Mouse (Mus musculus): ENCODE data around the gene Best1. TPM values are rescaled to one million over a fixed set of nuclear protein-coding genes. Genes with fewer than 3 reads are reported as not detected.
A peak's percentile ranks its signal among the peaks of the same experiment; 100 is the strongest.
"Not testable (repeated sequence)": the region's sequence is repeated elsewhere in the genome, so short reads cannot be mapped to it uniquely, and the experiment has no call there.

The Best1 gene
- polyA plus RNA-seq, 1 experiment from 2014 or later: 0.36 TPM

GRCm38 (mm10) chr19:9982151-9982851, 19.1 kb downstream of the Best1 start:
- peak overlapping the region; percentile 97 for H3K4me3 ChIP-seq (ENCODE audit: low read depth, low read length)
- H3K9me3 ChIP-seq (ENCODE audit: control insufficient read depth, low read length): no peaks in the 10 kb centered on the region
- peak overlapping the region; percentile 93 for H3K9ac ChIP-seq (ENCODE audit: low read length)
- H3K36me3 ChIP-seq (ENCODE audit: control insufficient read depth, insufficient read depth, low read length): peaks cover 8% of the 10 kb centered on the region; the same call in 1 of the 2 replicates
- H3K4me1 ChIP-seq (replicated peaks; ENCODE audit: control insufficient read depth, insufficient read depth): peaks cover 8% of the 10 kb centered on the region; the same call in 1 of the 2 replicates
- peak overlapping the region; percentile 83 for H3K4me2 ChIP-seq (replicated peaks; ENCODE audit: low read depth)
- H3K27ac ChIP-seq (replicated peaks): peak overlapping the region; percentile 99
- H3K27me3 ChIP-seq (ENCODE audit: control insufficient read depth, insufficient read depth, low read length): no peaks in the 10 kb centered on the region
- peak; percentile 96 for ATAC-seq (ENCODE audit: low FRiP score, low TSS enrichment)
- TF ChIP-seq EP300 (optimal IDR thresholded peaks at IDR 0.05) (no peak), CTCF (IDR thresholded peaks at IDR 0.05; ENCODE audit: low read depth) (peak; percentile 13; the same call in 1 of the 2 replicates)
- under 1% methylated on average over 47 of the region's 59 CpGs for WGBS
- peak; percentile 99 for DNase-seq (ENCODE audit: low spot score)

DNA sequence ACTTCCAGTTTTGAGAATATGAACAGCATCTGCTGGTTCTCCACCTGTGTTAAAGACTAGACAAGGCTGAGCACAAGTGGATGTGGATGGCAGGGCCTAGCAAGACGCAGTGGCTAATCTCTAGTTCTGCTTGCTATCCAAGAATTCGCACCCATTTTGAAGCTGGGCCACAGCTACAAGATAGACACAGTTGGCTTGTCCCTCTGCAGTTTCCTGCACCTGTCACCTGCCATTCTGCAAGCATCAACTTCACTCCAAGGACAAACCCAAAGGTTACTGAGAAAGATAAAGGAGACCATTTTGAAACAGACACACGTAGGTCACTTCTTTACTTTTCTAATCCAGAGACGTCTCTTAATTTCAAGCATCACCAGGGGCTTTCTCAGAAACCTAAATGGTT, 19.8 kb downstream of the Best1 start:
- H3K27me3 ChIP-seq (ENCODE audit: control insufficient read depth, insufficient read depth, low read length): no peaks in the 10 kb centered on the region
- TF ChIP-seq EP300 (optimal IDR thresholded peaks at IDR 0.05): no peak
- no peak for TF ChIP-seq CTCF (IDR thresholded peaks at IDR 0.05; ENCODE audit: low read depth)
- H3K27ac ChIP-seq (replicated peaks): peak overlapping the region; percentile 99
- ATAC-seq (ENCODE audit: low FRiP score, low TSS enrichment) (no peak), DNase-seq (ENCODE audit: low spot score) (no peak)
- peak overlapping the region; percentile 52 for H3K4me2 ChIP-seq (replicated peaks; ENCODE audit: low read depth)
- WGBS: 65% methylated on average over 4 of the region's 4 CpGs
- peak overlapping the region; percentile 97 for H3K4me3 ChIP-seq (ENCODE audit: low read depth, low read length)
- H3K9ac ChIP-seq (ENCODE audit: low read length): peak overlapping the region; percentile 71
- no peaks in the 10 kb centered on the region for H3K9me3 ChIP-seq (ENCODE audit: control insufficient read depth, low read length)
- peaks cover 8% of the 10 kb centered on the region; the same call in 1 of the 2 replicates for H3K4me1 ChIP-seq (replicated peaks; ENCODE audit: control insufficient read depth, insufficient read depth)
- H3K36me3 ChIP-seq (ENCODE audit: control insufficient read depth, insufficient read depth, low read length): peaks cover 8% of the 10 kb centered on the region; the same call in 1 of the 2 replicates

GRCm38 (mm10) chr19:9980258-9980657, 21.2 kb downstream of the Best1 start, which contains the start of gene Fth1:
Gene Fth1 (plus strand): TSS chr19:9980598.
- TF ChIP-seq CTCF (IDR thresholded peaks at IDR 0.05; ENCODE audit: low read depth) (no peak), EP300 (optimal IDR thresholded peaks at IDR 0.05) (no peak)
- H3K27ac ChIP-seq (replicated peaks): no peak within 1 kb of the TSS
- H3K9ac ChIP-seq (ENCODE audit: low read length): no peak within 1 kb of the TSS
- H3K4me3 ChIP-seq (ENCODE audit: low read depth, low read length): no peak within 1 kb of the TSS
- H3K9me3 ChIP-seq (ENCODE audit: control insufficient read depth, low read length): no peaks in the 10 kb centered on the region
- DNase-seq (ENCODE audit: low spot score) (no peak), ATAC-seq (ENCODE audit: low FRiP score, low TSS enrichment) (no peak)
- H3K27me3 ChIP-seq (ENCODE audit: control insufficient read depth, insufficient read depth, low read length): no peaks in the 10 kb centered on the region
- no peak within 1 kb of the TSS for H3K4me2 ChIP-seq (replicated peaks; ENCODE audit: low read depth)
- H3K4me1 ChIP-seq (replicated peaks; ENCODE audit: control insufficient read depth, insufficient read depth): peaks cover 8% of the 10 kb centered on the region; the same call in 1 of the 2 replicates
- 91% methylated on average over 4 of the region's 4 CpGs for WGBS
- H3K36me3 ChIP-seq (ENCODE audit: control insufficient read depth, insufficient read depth, low read length): peaks cover 6% of the 10 kb centered on the region; the same call in 1 of the 2 replicates

GRCm38 (mm10) chr19:9979156-9979555, 22.3 kb downstream of the Best1 start:
- no peak for DNase-seq (ENCODE audit: low spot score)
- Histone ChIP-seq H3K27me3 (ENCODE audit: control insufficient read depth, insufficient read depth, low read length) (no peaks in the 10 kb centered on the region), H3K36me3 (ENCODE audit: control insufficient read depth, insufficient read depth, low read length) (no peaks in the 10 kb centered on the region), H3K4me3 (ENCODE audit: low read depth, low read length) (no peak overlapping the region), H3K27ac (replicated peaks) (peak overlapping the region; percentile 71), H3K4me1 (replicated peaks; ENCODE audit: control insufficient read depth, insufficient read depth) (peaks cover 8% of the 10 kb centered on the region; the same call in 1 of the 2 replicates), H3K9ac (ENCODE audit: low read length) (no peak overlapping the region), H3K4me2 (replicated peaks; ENCODE audit: low read depth) (no peak overlapping the region), H3K9me3 (ENCODE audit: control insufficient read depth, low read length) (no peaks in the 10 kb centered on the region)
- no peak for ATAC-seq (ENCODE audit: low FRiP score, low TSS enrichment)
- WGBS: 81% methylated on average over 2 of the region's 2 CpGs
- TF ChIP-seq CTCF (IDR thresholded peaks at IDR 0.05; ENCODE audit: low read depth) (no peak), EP300 (optimal IDR thresholded peaks at IDR 0.05) (no peak)

DNA sequence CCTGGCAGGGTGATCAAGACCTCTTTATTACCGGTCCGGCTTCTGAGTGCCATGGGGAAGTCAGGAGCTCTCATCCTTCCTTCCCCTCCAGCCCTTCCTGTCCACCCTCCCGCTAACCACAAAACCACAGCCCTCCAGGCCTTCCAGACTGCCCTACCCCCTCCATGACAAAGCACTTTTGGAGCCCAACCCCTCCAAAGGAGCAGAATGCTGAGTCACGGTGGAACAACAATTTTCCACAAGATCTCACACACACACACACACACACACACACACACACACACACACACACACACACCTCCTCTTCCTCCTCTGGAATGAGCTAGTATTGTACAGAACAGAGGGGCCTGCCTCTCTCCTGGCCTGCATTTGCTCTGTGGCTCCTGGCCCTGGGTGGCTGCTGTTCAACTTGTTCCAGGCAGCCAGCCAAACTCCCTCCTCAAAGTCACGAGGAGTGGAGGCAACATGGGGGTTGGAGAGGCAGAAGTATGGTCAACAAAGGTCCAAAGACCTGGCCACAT, 22.9 kb downstream of the Best1 start:
- Histone ChIP-seq H3K36me3 (ENCODE audit: control insufficient read depth, insufficient read depth, low read length) (no peaks in the 10 kb centered on the region), H3K4me2 (replicated peaks; ENCODE audit: low read depth) (no peak overlapping the region), H3K4me3 (ENCODE audit: low read depth, low read length) (no peak overlapping the region), H3K9ac (ENCODE audit: low read length) (no peak overlapping the region), H3K27ac (replicated peaks) (peak overlapping the region; percentile 71), H3K4me1 (replicated peaks; ENCODE audit: control insufficient read depth, insufficient read depth) (peaks cover 8% of the 10 kb centered on the region; the same call in 1 of the 2 replicates), H3K27me3 (ENCODE audit: control insufficient read depth, insufficient read depth, low read length) (no peaks in the 10 kb centered on the region), H3K9me3 (ENCODE audit: control insufficient read depth, low read length) (no peaks in the 10 kb centered on the region)
- DNase-seq (ENCODE audit: low spot score) (peak; percentile 82), ATAC-seq (ENCODE audit: low FRiP score, low TSS enrichment) (peak; percentile 19; the same call in 1 of the 2 replicates)
- TF ChIP-seq EP300 (optimal IDR thresholded peaks at IDR 0.05) (no peak), CTCF (IDR thresholded peaks at IDR 0.05; ENCODE audit: low read depth) (no peak)
- WGBS: 37% methylated on average over 5 of the region's 5 CpGs

- H3K4me1 ChIP-seq (replicated peaks; ENCODE audit: control insufficient read depth, insufficient read depth): peaks cover 8% of the 10 kb centered on the region; the same call in 1 of the 2 replicates
- no peak for TF ChIP-seq EP300 (optimal IDR thresholded peaks at IDR 0.05)
- TF ChIP-seq CTCF (IDR thresholded peaks at IDR 0.05; ENCODE audit: low read depth): no peak
- no peak overlapping the region; the same call in 1 of the 2 replicates for H3K4me2 ChIP-seq (replicated peaks; ENCODE audit: low read depth)
- WGBS: 75% methylated on average over 10 of the region's 10 CpGs
- H3K4me3 ChIP-seq (ENCODE audit: low read depth, low read length): no peak overlapping the region
- peak; percentile 61 for DNase-seq (ENCODE audit: low spot score)
- H3K9me3 ChIP-seq (ENCODE audit: control insufficient read depth, low read length): no peaks in the 10 kb centered on the region
- H3K9ac ChIP-seq (ENCODE audit: low read length): no peak overlapping the region
- no peaks in the 10 kb centered on the region for H3K27me3 ChIP-seq (ENCODE audit: control insufficient read depth, insufficient read depth, low read length)
- H3K36me3 ChIP-seq (ENCODE audit: control insufficient read depth, insufficient read depth, low read length): no peaks in the 10 kb centered on the region
- ATAC-seq (ENCODE audit: low FRiP score, low TSS enrichment): peak; percentile 37; the same call in 1 of the 2 replicates
- H3K27ac ChIP-seq (replicated peaks): peak overlapping the region; percentile 13; the same call in 1 of the 2 replicates
These were observed 24.3 kb downstream of the Best1 start for GRCm38 (mm10) chr19:9977085-9977484.

GRCm38 (mm10) chr19:9974853-9975252, 26.6 kb downstream of the Best1 start:
- H3K36me3 ChIP-seq (ENCODE audit: control insufficient read depth, insufficient read depth, low read length); H3K27me3 ChIP-seq (ENCODE audit: control insufficient read depth, insufficient read depth, low read length); H3K9me3 ChIP-seq (ENCODE audit: control insufficient read depth, low read length); H3K4me2 ChIP-seq (replicated peaks; ENCODE audit: low read depth); H3K9ac ChIP-seq (ENCODE audit: low read length); H3K4me3 ChIP-seq (ENCODE audit: low read depth, low read length); H3K4me1 ChIP-seq (replicated peaks; ENCODE audit: control insufficient read depth, insufficient read depth): not testable (repeated sequence)
- DNase-seq (ENCODE audit: low spot score) (peak; percentile 58), ATAC-seq (ENCODE audit: low FRiP score, low TSS enrichment) (peak; percentile 93)
- peak overlapping the region; percentile 69 for H3K27ac ChIP-seq (replicated peaks)
- WGBS: 23% methylated on average over 2 of the region's 2 CpGs
